Mouse (Mus musculus) spleen, postnatal 4 days (tissue): ENCODE measurements around the gene Tmem86b.
A peak's percentile ranks its signal among the peaks of the same experiment; 100 is the strongest.

Experiments
- DNase-seq, 2 experiments: peaks; one replicate each; pipeline ENCODE4 v3.0.0; 2022; ENCODE audit warnings: low spot score in 2 of 2

Tmem86b gene

GRCm38 (mm10) chr7:4581481-4581880 lies 49.7 kb downstream of the Tmem86b start:
- DNase-seq, result peak in 1 of 2 experiments; percentile 10
